Mouse (Mus musculus): ENCODE measurements at regions not wholly inside any gene's neighbourhood (a gene's known extent, or its start where the extent isn't known, plus 50 kb on each side); places are given as distances from the start of the nearest gene placed in this dataset.

DNA sequence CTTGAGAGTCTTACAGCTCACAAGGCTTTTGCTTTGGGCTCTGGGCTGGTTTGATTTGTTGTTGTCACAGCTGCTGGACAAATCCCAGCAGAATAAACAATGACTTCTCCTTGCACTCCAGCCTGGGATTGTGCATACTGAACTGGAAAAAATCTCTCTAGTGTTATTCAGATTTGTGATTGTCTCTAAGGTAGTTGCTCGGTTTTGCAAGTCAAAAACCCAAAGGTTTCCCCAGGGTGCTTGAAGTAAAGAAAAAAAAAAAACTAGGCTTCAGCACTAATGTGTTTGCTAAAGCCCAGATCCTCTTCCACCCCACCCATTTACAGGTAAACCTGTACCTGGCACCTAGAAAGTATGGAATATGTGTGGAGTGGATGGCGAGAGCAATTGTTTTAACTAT lies 149.5 kb upstream of the Spef2 start:
- DNase-seq = no peak

DNA sequence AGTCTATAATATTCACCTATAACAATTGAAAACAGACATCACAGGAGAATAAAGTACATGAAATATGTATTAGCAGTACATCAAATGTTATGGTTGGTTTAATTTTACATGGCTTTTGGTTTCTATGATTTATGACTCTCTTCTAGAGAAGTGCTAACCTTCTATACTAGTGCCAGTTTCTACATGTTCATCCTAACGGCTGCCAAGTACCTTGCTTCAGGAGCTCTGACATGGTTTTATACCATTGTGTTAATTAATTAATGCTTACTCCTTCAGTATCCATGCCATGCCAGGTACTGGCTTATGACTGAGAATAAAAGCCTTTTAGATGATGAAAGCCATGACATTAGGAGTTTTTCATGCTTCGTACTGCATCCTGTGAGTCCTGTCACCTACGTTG lies 144.5 kb upstream of the Spef2 start:
- peak; percentile 3 for DNase-seq

- no peak for DNase-seq
These were observed 143.5 kb upstream of the Spef2 start for GRCm38 (mm10) chr15:9892208-9892607.

- no peak for DNase-seq
These were observed 142.8 kb upstream of the Spef2 start for GRCm38 (mm10) chr15:9891446-9891845.

DNA sequence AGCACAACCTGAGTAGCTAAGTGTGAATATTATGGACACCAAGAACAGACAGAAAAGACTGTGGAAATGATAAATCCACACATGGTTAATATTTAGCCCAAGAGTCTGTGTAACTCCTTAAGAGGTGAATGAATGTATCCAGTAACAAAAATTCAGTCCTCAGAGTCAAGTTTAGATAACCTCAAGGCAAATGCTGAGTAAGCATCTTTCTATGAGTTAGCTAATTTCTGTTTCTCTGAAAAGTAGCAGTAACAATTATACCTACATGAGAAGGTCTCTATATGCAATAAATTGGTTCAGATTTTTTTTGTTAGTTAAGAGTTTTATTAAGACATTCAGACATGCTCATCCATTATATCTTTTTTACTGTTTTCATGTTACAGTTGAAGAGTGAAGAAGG lies 127.1 kb upstream of the Spef2 start:
- no peak for DNase-seq

DNA sequence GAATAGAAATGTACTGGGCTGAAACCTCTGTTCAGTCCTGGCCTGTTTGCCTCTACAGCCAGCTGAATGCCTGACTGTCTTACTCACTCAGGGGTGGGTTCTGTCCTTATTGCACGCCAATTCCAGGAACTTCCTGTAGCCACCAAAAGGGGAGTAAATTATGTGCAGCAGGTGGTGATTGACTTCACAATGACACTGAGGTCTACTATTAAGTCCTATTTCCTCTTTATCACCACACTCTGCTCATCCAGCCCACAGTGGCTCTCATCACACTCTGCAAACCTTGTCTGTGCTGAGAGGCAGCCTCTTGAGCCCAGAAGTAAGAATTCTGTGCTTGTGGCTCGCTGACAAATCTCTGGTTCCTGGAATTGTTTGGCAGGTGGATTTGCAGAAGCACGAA lies 121.5 kb upstream of the Spef2 start:
- no peak for DNase-seq

- DNase-seq = no peak
These were observed 116.1 kb upstream of the Spef2 start for GRCm38 (mm10) chr15:9864778-9865177.

DNA sequence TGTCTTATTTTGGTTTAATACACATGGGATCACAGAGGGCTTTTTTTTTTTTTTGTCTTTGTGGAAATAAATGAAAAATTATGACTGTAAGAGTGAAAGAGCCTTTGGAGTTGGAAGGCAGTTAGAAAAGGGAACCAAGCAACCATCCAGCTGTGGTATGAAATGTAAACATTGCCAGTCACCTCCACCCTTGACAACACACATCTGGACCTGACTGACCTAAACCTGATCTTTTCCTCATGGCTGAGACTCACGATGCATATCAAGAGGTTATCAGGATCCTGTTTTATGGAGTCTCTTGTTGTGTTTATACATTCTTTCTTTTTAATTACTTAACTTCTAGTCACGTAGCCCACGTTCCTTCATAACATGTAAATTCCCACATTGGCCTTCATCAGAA lies 113.2 kb upstream of the Spef2 start:
- DNase-seq = no peak

- DNase-seq = no peak
These were observed 91.0 kb upstream of the Spef2 start for GRCm38 (mm10) chr15:9839681-9840080.

DNA sequence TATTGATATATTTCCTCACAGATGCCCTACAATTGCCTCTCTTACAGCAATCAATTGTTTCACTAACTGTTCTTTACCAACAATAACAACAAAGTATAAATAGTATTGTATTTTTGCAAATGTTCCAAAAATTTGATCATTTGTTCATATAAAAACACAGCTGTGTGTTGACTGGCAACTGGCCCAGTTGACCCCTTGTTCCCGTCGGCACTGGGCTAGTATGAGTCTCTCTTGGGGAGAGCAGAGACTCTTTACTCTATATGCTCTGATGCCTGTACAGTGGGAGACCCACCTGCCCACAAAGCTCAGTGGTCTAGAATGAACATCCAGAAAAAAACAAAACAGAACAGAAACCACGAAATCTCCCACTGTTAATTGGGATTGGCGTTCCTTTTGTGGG lies 86.4 kb upstream of the Spef2 start:
- DNase-seq = no peak

DNA sequence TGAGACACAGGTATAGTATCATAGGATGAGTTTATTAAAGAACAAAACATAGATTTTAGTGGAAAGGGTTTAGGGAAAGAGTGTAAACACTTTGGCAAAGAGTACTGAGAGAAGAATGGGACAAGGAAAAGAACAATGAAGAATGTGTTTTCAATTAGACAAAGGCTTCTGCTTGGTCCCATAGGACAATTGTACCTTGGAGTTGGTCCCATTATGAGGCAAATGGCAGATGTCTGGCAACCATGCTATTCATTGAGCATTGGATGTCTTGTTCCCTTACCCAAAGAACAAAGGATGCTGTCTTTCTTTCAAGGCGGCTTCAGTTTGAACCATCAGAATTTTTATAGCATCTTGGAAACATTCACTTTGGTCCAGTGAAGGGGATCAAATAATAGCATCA lies 55.8 kb upstream of the Spef2 start:
- DNase-seq = no peak

Measured in retina, postnatal 1 day (tissue).